Mouse (Mus musculus) kidney, embryonic 14.5 days (tissue): ENCODE measurements around the gene Bmp6. TPM values are rescaled to one million over a fixed set of nuclear protein-coding genes. Genes with fewer than 3 reads are reported as not detected.

Experiments used
- ATAC-seq: fragments of 200-750 bp; cut with Nextera tagmentation; 2 replicates; pipeline ENCODE4 v1.8.0; 2017; ENCODE audit warnings: moderate number of reproducible peaks, mild to moderate bottlenecking, moderate TSS enrichment, moderate library complexity; ENCODE audit not compliant: low FRiP score, low TSS enrichment
- H3K27ac ChIP-seq: fragments of 300-500 bp; sonication (generic); 2 replicates; pipeline ENCODE4 v1.5.1; 2014; ENCODE audit warnings: low read depth, mild to moderate bottlenecking, low read length, moderate library complexity, mixed read lengths
- H3K27me3 ChIP-seq: fragments of 300-500 bp; sonication (generic); 2 replicates; pipeline ENCODE4 v1.6.1; 2014; ENCODE audit warnings: mild to moderate bottlenecking, low read length; ENCODE audit not compliant: control insufficient read depth, insufficient read depth
- H3K36me3 ChIP-seq: fragments of 300-500 bp; sonication (generic); 2 replicates; pipeline ENCODE4 v1.6.1; 2014; ENCODE audit warnings: low read length, mixed read lengths; ENCODE audit not compliant: control insufficient read depth, insufficient read depth
- H3K4me1 ChIP-seq: fragments of 300-500 bp; sonication (generic); 2 replicates; pipeline ENCODE4 v1.6.1; 2014; ENCODE audit warnings: low read length, mixed read lengths; ENCODE audit not compliant: control insufficient read depth, insufficient read depth
- H3K4me2 ChIP-seq: fragments of 300-500 bp; sonication (generic); replicated peaks from 2 replicates; pipeline ENCODE4 v1.6.1; 2014; ENCODE audit warnings: low read depth, mild to moderate bottlenecking, low read length
- H3K4me3 ChIP-seq: fragments of 300-500 bp; sonication (generic); 2 replicates; pipeline ENCODE4 v1.5.1; 2014; ENCODE audit warnings: mild to moderate bottlenecking, low read length
- H3K9ac ChIP-seq: fragments of 300-500 bp; sonication (generic); 2 replicates; pipeline ENCODE4 v1.6.1; 2014; ENCODE audit warnings: low read depth, mild to moderate bottlenecking, low read length, moderate library complexity
- H3K9me3 ChIP-seq: fragments of 300-500 bp; sonication (generic); 2 replicates; pipeline ENCODE4 v1.6.1; 2016; ENCODE audit warnings: low read length; ENCODE audit not compliant: control insufficient read depth
- WGBS: fragments of 180-500 bp; shearing (Covaris S2); extraction: QIAGEN DNeasy Blood & Tissue Kit; methylation state at CpG from one replicate; pipeline ENCODE4 v1.1.7; 2014; 5-methylcytosine and 5-hydroxymethylcytosine counted together
- polyA plus RNA-seq: library from polyadenylated mRNA; unstranded; fragments of >200 nt; fragmentation: Nextera tagmentation; extraction: Ambion mirVana; gene quantifications from 2 replicates; pipeline ENCODE4 v1.2.1, GENCODE M21; 2014

Gene Bmp6
- polyA plus RNA-seq, 1 experiment from 2014 or later, result 1.6 TPM

DNA sequence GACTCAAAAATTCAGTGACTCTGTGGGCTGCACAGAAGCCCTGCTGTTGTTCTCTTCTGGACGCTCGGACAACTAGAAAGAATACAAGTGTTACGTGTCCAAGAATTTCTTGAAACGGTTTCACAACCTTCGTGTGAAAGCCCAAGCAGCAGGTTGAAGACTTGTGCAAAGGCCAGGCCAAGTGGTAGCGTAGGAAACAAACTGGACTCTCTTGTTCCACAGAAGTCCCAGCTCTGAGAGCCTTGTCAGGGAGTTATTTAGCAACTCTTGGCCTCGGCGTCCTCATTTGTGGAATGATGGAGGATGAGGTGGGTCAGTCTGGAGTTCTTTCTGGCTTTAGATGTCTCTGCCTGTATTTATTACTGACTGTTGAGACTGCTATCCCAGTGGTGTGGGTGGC, 55.8 kb downstream of the Bmp6 start:
- WGBS, result 86% methylated on average over 8 of the region's 8 CpGs
- no peaks in the 10 kb centered on the region for H3K36me3 ChIP-seq
- ATAC-seq, result no peak
- no peak overlapping the region for H3K27ac ChIP-seq
- no peak overlapping the region for H3K4me2 ChIP-seq
- no peaks in the 10 kb centered on the region for H3K4me1 ChIP-seq
- no peak overlapping the region for H3K9ac ChIP-seq
- no peaks in the 10 kb centered on the region for H3K9me3 ChIP-seq
- no peaks in the 10 kb centered on the region for H3K27me3 ChIP-seq
- no peak overlapping the region for H3K4me3 ChIP-seq

GRCm38 (mm10) chr13:38407611-38408315, 62.9 kb downstream of the Bmp6 start:
- no peak for ATAC-seq
- no peaks in the 10 kb centered on the region for H3K27me3 ChIP-seq

GRCm38 (mm10) chr13:38408636-38409035, 63.7 kb downstream of the Bmp6 start:
- H3K9ac ChIP-seq, result no peak overlapping the region
- no peak overlapping the region for H3K4me2 ChIP-seq
- ATAC-seq, result no peak
- no peak overlapping the region for H3K4me3 ChIP-seq
- 24% methylated on average over 3 of the region's 3 CpGs for WGBS
- no peaks in the 10 kb centered on the region for H3K9me3 ChIP-seq
- H3K27ac ChIP-seq, result peak overlapping the region; percentile 11; the same call in 1 of the 2 replicates
- H3K36me3 ChIP-seq, result no peaks in the 10 kb centered on the region
- H3K4me1 ChIP-seq, result peaks cover 25% of the 10 kb centered on the region
- H3K27me3 ChIP-seq, result no peaks in the 10 kb centered on the region

More at GRCm38 (mm10) chr13:38407611-38408315, 62.9 kb downstream of the Bmp6 start:
- no peak overlapping the region for H3K4me3 ChIP-seq
- H3K27ac ChIP-seq, result no peak overlapping the region
- H3K4me2 ChIP-seq, result no peak overlapping the region
- WGBS, result 47% methylated on average over 6 of the region's 6 CpGs
- H3K9me3 ChIP-seq, result no peaks in the 10 kb centered on the region
- H3K4me1 ChIP-seq, result peaks cover 25% of the 10 kb centered on the region
- H3K36me3 ChIP-seq, result no peaks in the 10 kb centered on the region
- no peak overlapping the region for H3K9ac ChIP-seq

GRCm38 (mm10) chr13:38410322-38410865, 65.5 kb downstream of the Bmp6 start:
- no peaks in the 10 kb centered on the region for H3K27me3 ChIP-seq
- H3K36me3 ChIP-seq, result no peaks in the 10 kb centered on the region
- peak overlapping the region; percentile 12; the same call in 1 of the 2 replicates for H3K27ac ChIP-seq
- no peak overlapping the region for H3K4me3 ChIP-seq
- peak; percentile 87 for ATAC-seq
- H3K4me1 ChIP-seq, result peaks cover 25% of the 10 kb centered on the region
- WGBS, result 12% methylated on average over 15 of the region's 15 CpGs
- no peaks in the 10 kb centered on the region for H3K9me3 ChIP-seq
- H3K9ac ChIP-seq, result no peak overlapping the region
- peak overlapping the region; percentile 26; the same call in 1 of the 2 replicates for H3K4me2 ChIP-seq

GRCm38 (mm10) chr13:38419781-38420180, 74.9 kb downstream of the Bmp6 start:
- WGBS, result 87% methylated on average over 7 of the region's 7 CpGs
- Histone ChIP-seq H3K27ac (no peak overlapping the region), H3K36me3 (no peaks in the 10 kb centered on the region), H3K4me1 (no peaks in the 10 kb centered on the region), H3K4me2 (no peak overlapping the region), H3K9me3 (no peaks in the 10 kb centered on the region), H3K27me3 (no peaks in the 10 kb centered on the region), H3K4me3 (no peak overlapping the region), H3K9ac (no peak overlapping the region)
- no peak for ATAC-seq

GRCm38 (mm10) chr13:38422491-38422890, 77.6 kb downstream of the Bmp6 start:
- Histone ChIP-seq H3K9ac (no peak overlapping the region), H3K27ac (no peak overlapping the region), H3K27me3 (no peaks in the 10 kb centered on the region), H3K4me2 (no peak overlapping the region), H3K36me3 (no peaks in the 10 kb centered on the region), H3K4me3 (no peak overlapping the region), H3K4me1 (0 out of 2 replicates have a peak, but pooled peaks cover 3% of the 10 kb centered on the region), H3K9me3 (no peaks in the 10 kb centered on the region)
- ATAC-seq, result no peak
- 84% methylated on average over 5 of the region's 5 CpGs for WGBS

- 87% methylated on average over 6 of the region's 6 CpGs for WGBS
- Histone ChIP-seq H3K4me1 (peaks cover 22% of the 10 kb centered on the region), H3K9ac (no peak overlapping the region), H3K4me3 (no peak overlapping the region), H3K4me2 (no peak overlapping the region), H3K9me3 (0 out of 2 replicates have a peak, but pooled peaks cover 3% of the 10 kb centered on the region), H3K27ac (no peak overlapping the region), H3K36me3 (no peaks in the 10 kb centered on the region), H3K27me3 (no peaks in the 10 kb centered on the region)
- ATAC-seq, result no peak
These were observed 80.4 kb downstream of the Bmp6 start for GRCm38 (mm10) chr13:38425294-38425693.

DNA sequence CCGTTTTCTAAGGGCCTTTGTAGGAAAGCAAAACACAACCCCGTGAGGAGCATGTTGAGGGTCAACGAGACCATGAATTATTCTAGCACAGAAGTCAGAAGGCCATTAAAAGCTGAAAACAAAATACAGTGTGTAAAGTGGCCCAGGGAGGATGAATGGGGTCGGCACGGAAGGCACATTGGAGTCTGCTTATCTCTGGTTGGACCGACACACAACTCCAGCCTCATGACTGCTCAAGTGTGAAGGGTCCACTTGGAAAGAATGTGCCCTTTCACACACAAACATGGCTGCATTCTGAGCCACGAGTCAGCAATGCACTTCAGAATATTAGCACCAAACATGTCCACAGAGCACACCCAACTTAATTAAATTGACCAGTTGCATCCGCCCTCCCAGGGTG, 84.8 kb downstream of the Bmp6 start:
- H3K4me2 ChIP-seq, result no peak overlapping the region
- H3K4me3 ChIP-seq, result no peak overlapping the region
- 13% methylated on average over 8 of the region's 8 CpGs for WGBS
- ATAC-seq, result peak; percentile 95
- peaks cover 23% of the 10 kb centered on the region for H3K4me1 ChIP-seq
- 0 out of 2 replicates have a peak, but pooled peaks cover 3% of the 10 kb centered on the region for H3K9me3 ChIP-seq
- H3K27me3 ChIP-seq, result no peaks in the 10 kb centered on the region
- peak overlapping the region; percentile 13; the same call in 1 of the 2 replicates for H3K27ac ChIP-seq
- no peaks in the 10 kb centered on the region for H3K36me3 ChIP-seq
- H3K9ac ChIP-seq, result no peak overlapping the region

- 26% methylated on average over 6 of the region's 6 CpGs for WGBS
- Histone ChIP-seq H3K4me3 (no peak overlapping the region), H3K4me2 (no peak overlapping the region), H3K4me1 (peaks cover 23% of the 10 kb centered on the region), H3K27ac (peak overlapping the region; percentile 13; the same call in 1 of the 2 replicates), H3K27me3 (no peaks in the 10 kb centered on the region), H3K9me3 (0 out of 2 replicates have a peak, but pooled peaks cover 3% of the 10 kb centered on the region), H3K9ac (no peak overlapping the region), H3K36me3 (no peaks in the 10 kb centered on the region)
- ATAC-seq, result peak; percentile 33; the same call in 1 of the 2 replicates
These were observed 85.2 kb downstream of the Bmp6 start for GRCm38 (mm10) chr13:38430075-38430474.
